Mouse (Mus musculus): ENCODE measurements around the gene Dop1b. TPM values are rescaled to one million over a fixed set of nuclear protein-coding genes. Genes with fewer than 3 reads are reported as not detected.

Dop1b gene
- polyA plus RNA-seq, 1 experiment from 2014 or later: 12.2 TPM

GRCm38 (mm10) chr16:93797021-93797840, 85.5 kb downstream of the Dop1b start:
- no peak overlapping the region for H3K9ac ChIP-seq
- H3K9me3 ChIP-seq (replicated peaks): no peaks in the 10 kb centered on the region
- H3K36me3 ChIP-seq (replicated peaks): peaks cover 26% of the 10 kb centered on the region
- H3K4me3 ChIP-seq (replicated peaks): no peak overlapping the region
- ATAC-seq (ENCODE audit: insufficient read depth): no peak; the same call in 1 of the 2 replicates
- H3K27ac ChIP-seq (replicated peaks): no peak overlapping the region
- 73% methylated on average over 12 of the region's 12 CpGs for WGBS (ENCODE audit: insufficient replicate concordance)
- no peaks in the 10 kb centered on the region for H3K27me3 ChIP-seq
- H3K4me1 ChIP-seq (replicated peaks): peaks cover 13% of the 10 kb centered on the region; the same call in 1 of the 2 replicates
- H3K4me2 ChIP-seq: no peak overlapping the region

GRCm38 (mm10) chr16:93797841-93798492, 86.3 kb downstream of the Dop1b start:
- H3K4me2 ChIP-seq: no peak overlapping the region
- no peaks in the 10 kb centered on the region for H3K9me3 ChIP-seq (replicated peaks)
- peaks cover 13% of the 10 kb centered on the region; the same call in 1 of the 2 replicates for H3K4me1 ChIP-seq (replicated peaks)
- peaks cover 26% of the 10 kb centered on the region for H3K36me3 ChIP-seq (replicated peaks)
- 72% methylated on average over 11 of the region's 11 CpGs for WGBS (ENCODE audit: insufficient replicate concordance)
- H3K27ac ChIP-seq (replicated peaks): no peak overlapping the region
- H3K27me3 ChIP-seq: no peaks in the 10 kb centered on the region
- no peak overlapping the region for H3K4me3 ChIP-seq (replicated peaks)
- H3K9ac ChIP-seq: no peak overlapping the region
- ATAC-seq (ENCODE audit: insufficient read depth): no peak

GRCm38 (mm10) chr16:93798623-93799022, 86.9 kb downstream of the Dop1b start:
- Histone ChIP-seq H3K27ac (replicated peaks) (no peak overlapping the region), H3K4me2 (no peak overlapping the region), H3K9ac (no peak overlapping the region), H3K36me3 (replicated peaks) (peaks cover 30% of the 10 kb centered on the region), H3K27me3 (no peaks in the 10 kb centered on the region), H3K4me3 (replicated peaks) (no peak overlapping the region), H3K4me1 (replicated peaks) (peaks cover 13% of the 10 kb centered on the region), H3K9me3 (replicated peaks) (no peaks in the 10 kb centered on the region)
- ATAC-seq (ENCODE audit: insufficient read depth): no peak
- 59% methylated on average over 5 of the region's 5 CpGs for WGBS (ENCODE audit: insufficient replicate concordance)

GRCm38 (mm10) chr16:93799071-93799470, 87.4 kb downstream of the Dop1b start:
- H3K4me3 ChIP-seq (replicated peaks): no peak overlapping the region
- H3K36me3 ChIP-seq (replicated peaks): peaks cover 29% of the 10 kb centered on the region
- ATAC-seq (ENCODE audit: insufficient read depth): no peak
- peaks cover 13% of the 10 kb centered on the region for H3K4me1 ChIP-seq (replicated peaks)
- H3K4me2 ChIP-seq: no peak overlapping the region
- no peaks in the 10 kb centered on the region for H3K9me3 ChIP-seq (replicated peaks)
- 63% methylated on average over 3 of the region's 3 CpGs for WGBS (ENCODE audit: insufficient replicate concordance)
- no peaks in the 10 kb centered on the region for H3K27me3 ChIP-seq
- H3K9ac ChIP-seq: no peak overlapping the region
- no peak overlapping the region for H3K27ac ChIP-seq (replicated peaks)

GRCm38 (mm10) chr16:93799936-93800335, 88.2 kb downstream of the Dop1b start:
- H3K27ac ChIP-seq (replicated peaks): no peak overlapping the region
- H3K27me3 ChIP-seq: no peaks in the 10 kb centered on the region
- no peak overlapping the region for H3K4me2 ChIP-seq
- no peaks in the 10 kb centered on the region for H3K9me3 ChIP-seq (replicated peaks)
- H3K36me3 ChIP-seq (replicated peaks): peaks cover 26% of the 10 kb centered on the region
- peaks cover 13% of the 10 kb centered on the region for H3K4me1 ChIP-seq (replicated peaks)
- WGBS (ENCODE audit: insufficient replicate concordance): 88% methylated on average over 16 of the region's 16 CpGs
- ATAC-seq (ENCODE audit: insufficient read depth): no peak
- no peak overlapping the region for H3K4me3 ChIP-seq (replicated peaks)
- H3K9ac ChIP-seq: no peak overlapping the region

- ATAC-seq (ENCODE audit: insufficient read depth): no peak
- Histone ChIP-seq H3K27me3 (no peaks in the 10 kb centered on the region), H3K9ac (no peak overlapping the region), H3K27ac (replicated peaks) (no peak overlapping the region), H3K4me3 (replicated peaks) (no peak overlapping the region), H3K4me2 (no peak overlapping the region), H3K4me1 (replicated peaks) (no peaks in the 10 kb centered on the region; the same call in none of the 2 replicates), H3K36me3 (replicated peaks) (peaks cover 57% of the 10 kb centered on the region), H3K9me3 (replicated peaks) (peaks cover 6% of the 10 kb centered on the region; the same call in 1 of the 2 replicates)
- 84% methylated on average over 6 of the region's 6 CpGs for WGBS (ENCODE audit: insufficient replicate concordance)
These were observed 95.5 kb downstream of the Dop1b start for GRCm38 (mm10) chr16:93807167-93807566.

- no peak overlapping the region for H3K4me3 ChIP-seq (replicated peaks)
- H3K36me3 ChIP-seq (replicated peaks): peaks cover 62% of the 10 kb centered on the region
- peaks cover 6% of the 10 kb centered on the region; the same call in 1 of the 2 replicates for H3K9me3 ChIP-seq (replicated peaks)
- WGBS (ENCODE audit: insufficient replicate concordance): 56% methylated on average over 8 of the region's 8 CpGs
- peak overlapping the region; percentile 19; the same call in 1 of the 2 replicates for H3K27ac ChIP-seq (replicated peaks)
- H3K9ac ChIP-seq: no peak overlapping the region
- no peaks in the 10 kb centered on the region for H3K27me3 ChIP-seq
- no peaks in the 10 kb centered on the region; the same call in none of the 2 replicates for H3K4me1 ChIP-seq (replicated peaks)
- H3K4me2 ChIP-seq: no peak overlapping the region
- ATAC-seq (ENCODE audit: insufficient read depth): 0 out of 2 replicates have a peak, but pooled peaks have one; percentile 15
These were observed 96.4 kb downstream of the Dop1b start for GRCm38 (mm10) chr16:93807961-93808554.

GRCm38 (mm10) chr16:93815856-93816736, 104.4 kb downstream of the Dop1b start:
- H3K4me3 ChIP-seq (replicated peaks): peak overlapping the region; percentile 48
- ATAC-seq (ENCODE audit: insufficient read depth): peak; percentile 75
- no peaks in the 10 kb centered on the region for H3K27me3 ChIP-seq
- peaks cover 56% of the 10 kb centered on the region for H3K4me1 ChIP-seq (replicated peaks)
- peaks cover 6% of the 10 kb centered on the region; the same call in 1 of the 2 replicates for H3K9me3 ChIP-seq (replicated peaks)
- H3K36me3 ChIP-seq (replicated peaks): peaks cover 15% of the 10 kb centered on the region
- H3K27ac ChIP-seq (replicated peaks): peak overlapping the region; percentile 85
- WGBS (ENCODE audit: insufficient replicate concordance): 26% methylated on average over 20 of the region's 20 CpGs
- H3K9ac ChIP-seq: peak overlapping the region; percentile 28
- H3K4me2 ChIP-seq: peak overlapping the region; percentile 63

- ATAC-seq (ENCODE audit: insufficient read depth): 0 out of 2 replicates have a peak, but pooled peaks have one; percentile 6
These were observed 105.2 kb downstream of the Dop1b start for GRCm38 (mm10) chr16:93816861-93817260.

GRCm38 (mm10) chr16:93817371-93817770, 105.7 kb downstream of the Dop1b start:
- Histone ChIP-seq H3K4me2 (peak overlapping the region; percentile 63), H3K4me3 (replicated peaks) (no peak overlapping the region), H3K9me3 (replicated peaks) (no peaks in the 10 kb centered on the region), H3K36me3 (replicated peaks) (peaks cover 3% of the 10 kb centered on the region), H3K9ac (peak overlapping the region; percentile 28; the same call in 1 of the 2 replicates), H3K27me3 (no peaks in the 10 kb centered on the region), H3K27ac (replicated peaks) (peak overlapping the region; percentile 85), H3K4me1 (replicated peaks) (peaks cover 56% of the 10 kb centered on the region)
- 66% methylated on average over 5 of the region's 5 CpGs for WGBS (ENCODE audit: insufficient replicate concordance)
- ATAC-seq (ENCODE audit: insufficient read depth): no peak

More at GRCm38 (mm10) chr16:93816861-93817260, 105.2 kb downstream of the Dop1b start:
- no peaks in the 10 kb centered on the region for H3K27me3 ChIP-seq
- H3K27ac ChIP-seq (replicated peaks): peak overlapping the region; percentile 85
- 25% methylated on average over 7 of the region's 7 CpGs for WGBS (ENCODE audit: insufficient replicate concordance)
- peak overlapping the region; percentile 63 for H3K4me2 ChIP-seq
- peak overlapping the region; percentile 28 for H3K9ac ChIP-seq
- no peaks in the 10 kb centered on the region for H3K9me3 ChIP-seq (replicated peaks)
- H3K4me1 ChIP-seq (replicated peaks): peaks cover 56% of the 10 kb centered on the region
- H3K36me3 ChIP-seq (replicated peaks): peaks cover 8% of the 10 kb centered on the region
- peak overlapping the region; percentile 48 for H3K4me3 ChIP-seq (replicated peaks)

Measured in liver, embryonic 15.5 days (tissue).